Mouse (Mus musculus): ENCODE results near the gene Lhfpl2.

Lhfpl2 gene

GRCm38 (mm10) chr13:94066626-94067275 is 9.2 kb downstream of the Lhfpl2 start:
- no peak for DNase-seq (ENCODE audit: extremely low spot score)

DNA sequence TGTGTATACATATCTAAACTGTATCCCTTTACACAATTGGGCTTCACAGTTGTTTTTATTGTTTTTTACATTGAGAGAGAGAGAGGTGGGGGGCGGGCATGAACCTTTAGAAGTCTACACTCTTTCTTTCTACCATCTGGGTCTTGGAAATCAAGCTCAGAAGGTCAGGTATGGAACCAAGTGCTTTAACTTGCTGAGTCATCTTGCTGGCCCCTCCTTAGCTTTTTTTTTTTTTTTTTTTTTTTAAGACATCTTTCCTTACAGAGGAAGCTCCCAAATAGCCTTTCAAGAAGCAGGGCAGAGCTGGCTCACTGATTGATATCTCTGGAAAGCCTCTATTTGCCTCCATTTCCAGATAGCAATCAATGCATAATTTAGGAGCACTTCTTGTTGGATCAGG is 10.7 kb downstream of the Lhfpl2 start:
- no peak for DNase-seq (ENCODE audit: extremely low spot score)

GRCm38 (mm10) chr13:94069421-94070307 is 12.1 kb downstream of the Lhfpl2 start:
- peak; percentile 58 for DNase-seq (ENCODE audit: extremely low spot score)

DNA sequence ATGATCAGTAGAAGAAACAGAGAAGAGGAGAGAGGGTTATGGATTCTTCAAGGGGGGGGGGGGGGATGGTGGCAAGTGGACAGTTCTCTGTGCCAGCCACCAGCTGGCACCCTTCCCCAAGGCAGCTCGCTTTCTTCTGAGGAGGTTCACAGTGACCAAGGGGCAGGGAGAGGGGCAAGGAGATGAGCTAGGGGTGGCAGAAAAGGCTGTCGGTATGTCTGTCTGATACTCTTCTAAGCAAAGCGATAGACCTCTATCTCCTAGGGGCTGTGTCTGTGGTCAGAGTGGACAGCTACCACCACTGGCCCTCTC is 12.7 kb downstream of the Lhfpl2 start:
- no peak for DNase-seq (ENCODE audit: extremely low spot score)

- no peak for DNase-seq (ENCODE audit: extremely low spot score)
Observed at GRCm38 (mm10) chr13:94070927-94071326, 13.3 kb downstream of the Lhfpl2 start.

DNA sequence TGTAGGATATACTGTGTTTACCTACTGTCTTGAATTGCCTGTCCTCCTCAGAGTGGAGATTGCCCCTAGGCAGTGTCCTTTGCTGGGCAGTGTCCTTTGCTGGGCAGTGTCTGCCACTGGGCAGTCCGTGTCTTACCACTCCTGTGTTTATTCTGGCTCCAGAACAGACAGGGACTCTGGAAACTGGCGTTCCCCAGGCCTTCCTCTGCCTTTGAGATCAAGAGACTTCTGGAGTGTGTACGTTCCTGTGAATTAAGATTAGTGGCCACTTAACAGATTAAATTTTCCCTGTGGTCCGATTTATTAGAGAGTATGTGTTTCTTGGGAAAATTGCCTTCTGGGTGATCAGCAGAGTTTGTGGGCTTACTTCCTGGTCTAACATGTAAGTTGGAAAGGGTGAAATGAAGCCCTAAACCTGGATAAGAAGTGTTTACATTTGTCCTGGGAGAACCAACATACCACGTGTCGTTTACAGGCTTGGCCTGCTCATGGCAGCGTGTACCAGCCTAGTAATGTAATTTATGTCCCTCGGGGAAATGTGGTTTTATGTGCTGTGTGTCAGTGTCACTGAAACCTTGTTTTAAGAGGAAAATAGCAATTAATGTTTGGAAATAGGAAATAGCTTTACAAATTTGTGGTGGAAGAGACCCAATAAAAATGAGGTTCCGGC is 15.6 kb downstream of the Lhfpl2 start:
- no peak for DNase-seq (ENCODE audit: extremely low spot score)

DNA sequence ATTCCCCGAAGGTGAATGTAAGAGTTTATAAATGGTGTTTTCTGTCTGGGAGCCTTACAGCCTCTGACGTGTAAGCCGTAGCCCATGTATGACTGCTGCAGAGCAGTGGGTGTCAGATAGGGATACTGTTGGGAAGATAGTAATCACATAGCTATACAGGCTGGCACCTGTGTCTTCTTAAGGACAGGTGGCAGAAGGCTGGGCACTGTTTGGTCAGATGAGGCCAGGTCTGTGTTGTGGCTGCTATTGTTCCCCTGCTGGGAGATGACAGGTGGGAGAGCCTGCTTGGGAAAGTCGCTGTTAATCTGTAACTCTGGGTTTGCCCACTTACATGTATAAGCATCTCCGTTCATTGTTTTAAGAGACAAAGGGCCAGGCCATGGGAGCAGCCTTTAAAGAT is 16.1 kb downstream of the Lhfpl2 start:
- no peak for DNase-seq (ENCODE audit: extremely low spot score)

- no peak for DNase-seq (ENCODE audit: extremely low spot score)
Observed at GRCm38 (mm10) chr13:94075181-94075580, 17.6 kb downstream of the Lhfpl2 start.

DNA sequence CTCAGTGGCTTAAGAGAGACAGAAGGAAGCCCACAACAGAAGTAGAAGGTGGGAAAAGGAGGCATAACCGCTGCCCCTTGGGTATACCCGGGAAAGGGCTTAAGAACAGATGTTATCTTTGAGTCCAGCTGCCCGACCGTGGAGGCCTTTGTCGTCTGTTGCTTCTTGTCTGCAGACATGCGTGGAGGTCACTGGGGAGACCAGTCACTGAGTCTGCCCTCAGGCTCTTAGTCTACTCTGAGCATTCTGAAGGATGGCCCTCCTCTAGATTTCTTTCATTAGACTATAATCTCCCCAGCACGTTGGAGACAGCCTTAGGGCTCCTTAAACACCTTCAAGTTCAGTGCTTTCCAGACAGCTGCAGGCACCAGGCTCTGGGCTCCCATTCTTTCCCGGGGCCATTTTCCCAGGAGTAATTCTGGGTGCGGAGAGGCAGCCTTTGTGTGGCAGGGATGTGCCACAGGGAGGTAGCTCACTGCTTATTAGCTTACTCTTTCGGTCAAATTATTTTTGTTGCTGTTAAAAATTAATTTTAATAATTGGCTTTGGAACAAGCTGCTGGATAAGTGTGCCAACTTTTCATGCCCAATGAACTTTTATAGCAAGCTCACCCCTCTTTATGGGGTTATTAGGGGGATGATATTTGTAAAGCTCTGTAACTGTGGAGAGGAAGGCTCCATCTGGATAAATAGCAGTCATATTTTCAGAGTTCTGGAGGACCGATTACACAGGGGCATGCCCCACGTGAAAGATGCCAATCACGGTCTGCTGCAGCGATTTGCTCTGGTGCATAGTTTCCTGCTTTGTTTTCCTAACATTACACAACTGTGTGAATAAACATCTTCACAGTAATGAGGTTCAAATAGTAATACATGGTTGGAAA is 19.8 kb downstream of the Lhfpl2 start:
- DNase-seq (ENCODE audit: extremely low spot score): no peak

DNA sequence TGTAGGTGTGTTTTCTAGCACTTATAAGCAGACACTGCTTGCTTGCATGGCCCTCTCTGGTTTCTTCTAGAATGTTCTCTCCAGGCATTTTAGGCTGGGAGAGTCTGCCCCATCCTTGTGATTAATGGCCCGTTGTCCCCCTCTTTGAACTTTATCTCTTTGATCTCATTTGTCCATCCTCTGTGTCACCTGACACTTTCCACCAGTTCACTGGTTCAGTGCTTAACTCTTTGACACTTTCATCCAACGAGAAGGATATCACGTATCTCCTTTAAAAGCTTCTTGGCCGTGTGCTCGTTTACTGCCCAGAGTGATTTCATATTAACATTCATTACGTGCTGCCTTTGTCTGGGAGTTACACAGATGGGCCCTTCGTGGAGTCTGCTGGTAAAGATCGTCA is 25.6 kb downstream of the Lhfpl2 start:
- no peak for DNase-seq (ENCODE audit: extremely low spot score)

- no peak for DNase-seq (ENCODE audit: extremely low spot score)
Observed at GRCm38 (mm10) chr13:94084220-94085126, 26.9 kb downstream of the Lhfpl2 start.

GRCm38 (mm10) chr13:94086090-94086808 is 28.7 kb downstream of the Lhfpl2 start:
- no peak for DNase-seq (ENCODE audit: extremely low spot score)

DNA sequence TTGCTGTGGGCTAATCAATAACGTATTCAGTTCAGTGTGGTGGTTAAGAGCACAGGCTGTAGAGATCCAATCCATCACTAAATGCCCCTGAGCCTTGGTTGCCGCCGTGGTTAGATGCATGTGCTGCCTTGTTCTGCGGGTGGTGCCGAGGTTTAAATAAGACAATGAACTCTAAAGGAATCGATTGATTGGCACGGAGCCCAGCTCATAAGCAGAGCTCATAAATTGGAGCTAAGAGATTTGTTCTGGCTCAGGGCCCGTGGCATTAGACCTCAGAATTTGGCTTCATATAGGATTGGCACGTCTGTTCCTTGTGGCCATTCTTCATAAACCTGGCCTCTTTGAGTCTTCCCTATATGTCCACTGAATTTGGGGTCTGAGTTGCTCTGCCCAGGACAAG is 29.5 kb downstream of the Lhfpl2 start:
- no peak for DNase-seq (ENCODE audit: extremely low spot score)

GRCm38 (mm10) chr13:94088788-94089187 is 31.2 kb downstream of the Lhfpl2 start:
- no peak for DNase-seq (ENCODE audit: extremely low spot score)

DNA sequence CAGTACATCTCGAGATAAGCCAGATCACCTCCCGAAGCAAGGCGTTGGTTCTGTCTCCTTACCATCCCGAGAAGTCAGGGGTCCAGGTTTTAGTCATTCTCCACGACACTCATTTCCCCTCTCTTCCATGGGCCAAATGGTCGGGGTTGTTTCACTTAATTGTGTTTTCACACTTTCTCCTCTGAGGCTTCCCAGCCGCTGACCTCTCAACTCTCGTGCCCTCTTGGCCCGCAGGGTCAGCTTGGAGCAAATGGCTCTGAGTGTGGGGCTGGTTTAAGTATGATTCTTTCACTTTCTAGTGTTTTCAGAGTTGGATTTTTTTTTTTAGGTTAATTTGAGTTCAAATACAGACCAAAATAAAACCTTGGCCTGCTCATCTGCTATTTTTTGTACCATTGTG is 31.7 kb downstream of the Lhfpl2 start:
- DNase-seq (ENCODE audit: extremely low spot score): peak; percentile 71

- peak; percentile 51 for DNase-seq (ENCODE audit: extremely low spot score)
Observed at GRCm38 (mm10) chr13:94091366-94091765, 33.8 kb downstream of the Lhfpl2 start.

DNA sequence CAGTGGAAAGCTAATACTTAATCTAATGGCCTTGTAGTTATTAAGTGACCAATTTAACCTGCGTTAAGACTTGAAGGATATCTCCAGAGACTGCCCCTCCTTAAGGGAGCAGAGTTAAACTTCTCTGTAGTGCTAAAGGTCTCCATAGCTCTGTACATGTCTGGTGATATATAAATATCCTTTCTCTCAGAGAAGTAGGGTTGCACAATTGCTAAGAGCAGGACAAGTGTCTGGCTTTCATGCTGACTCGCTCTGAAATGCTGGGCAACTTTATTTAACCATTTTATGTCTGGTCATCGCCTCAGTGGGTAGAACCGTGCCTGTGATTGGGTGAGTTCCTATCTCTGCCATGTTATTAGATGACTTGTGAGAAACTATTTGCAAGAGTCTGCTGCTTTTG is 36.6 kb downstream of the Lhfpl2 start:
- DNase-seq (ENCODE audit: extremely low spot score): no peak

DNA sequence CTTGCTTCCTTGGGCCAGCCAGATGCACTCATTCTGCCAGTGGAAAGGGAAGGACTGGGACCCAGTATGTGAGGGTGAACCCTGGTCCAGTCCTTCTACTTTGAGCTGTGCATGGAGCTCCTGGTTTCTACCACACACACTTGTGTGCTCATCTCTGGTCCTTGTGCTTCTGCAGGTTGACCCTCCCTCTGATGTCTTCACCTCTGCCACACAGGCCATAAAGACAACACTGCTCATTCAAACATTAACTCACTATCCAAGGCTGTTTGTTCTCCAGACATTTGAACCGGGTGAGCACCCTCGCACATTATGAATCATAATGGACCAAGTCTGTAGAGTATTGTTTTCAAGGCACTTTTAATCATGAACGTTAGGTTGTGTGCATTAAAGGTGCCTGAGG is 37.0 kb downstream of the Lhfpl2 start:
- DNase-seq (ENCODE audit: extremely low spot score): no peak

DNA sequence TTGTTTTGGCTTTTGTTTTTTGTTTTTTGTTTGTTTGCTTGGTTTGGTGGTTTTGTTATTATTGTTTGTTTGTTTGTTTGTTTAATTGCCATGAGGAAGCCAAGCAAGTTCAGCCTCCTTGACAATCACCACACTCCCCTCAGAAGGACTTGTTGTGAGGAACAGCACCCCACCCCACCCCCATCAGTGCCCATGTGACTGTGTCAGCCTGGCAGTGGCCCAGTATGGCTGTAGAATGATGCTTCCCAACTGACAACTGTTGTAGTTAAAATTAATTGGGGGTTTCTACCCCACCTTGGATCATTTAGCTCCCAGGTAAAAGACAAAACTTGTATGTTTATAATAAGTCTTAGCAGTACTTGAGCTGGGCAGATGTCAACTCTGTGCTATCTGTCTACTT is 37.6 kb downstream of the Lhfpl2 start:
- DNase-seq (ENCODE audit: extremely low spot score): no peak

GRCm38 (mm10) chr13:94097667-94098066 is 40.1 kb downstream of the Lhfpl2 start:
- DNase-seq (ENCODE audit: extremely low spot score): no peak

All from embryo, embryonic 9.5 days (tissue).